Mouse (Mus musculus): ENCODE measurements around the gene Slc25a10. TPM values are rescaled to one million over a fixed set of nuclear protein-coding genes. Genes with fewer than 3 reads are reported as not detected.

The Slc25a10 gene
- total and polyA plus RNA-seq, 3 experiments, result 52.0 to 53.6 TPM; not detected in 1

- no peak for TF ChIP-seq MXI1 (IDR thresholded peaks at IDR 0.05; ENCODE audit: low read depth, low read length)
- no peak for TF ChIP-seq SIN3A (IDR thresholded peaks at IDR 0.05; ENCODE audit: low read length)
- TF ChIP-seq MAZ (IDR thresholded peaks at IDR 0.05; ENCODE audit: low read depth, low read length), result no peak
- TF ChIP-seq MYC (IDR thresholded peaks at IDR 0.05; ENCODE audit: low read depth, low read length), result no peak
- no peaks in the 10 kb centered on the region for H3K79me2 ChIP-seq (ENCODE audit: control insufficient read depth, insufficient read depth, low read length, poor library complexity)
- no peak overlapping the region for H3K9ac ChIP-seq (ENCODE audit: control insufficient read depth, low read depth, low read length, poor library complexity, severe bottlenecking)
- H3K9me3 ChIP-seq (replicated peaks; ENCODE audit: insufficient read depth, low read length), result no peaks in the 10 kb centered on the region
- H3K27ac ChIP-seq (ENCODE audit: control insufficient read depth, low read depth, low read length), result no peak overlapping the region
- no peaks in the 10 kb centered on the region; a peak in 1 of 4 replicates for H3K36me3 ChIP-seq (ENCODE audit: control insufficient read depth in 1 of 2, insufficient read depth in 2 of 2, low read length in 2 of 2)
- no peak overlapping the region for H3K4me3 ChIP-seq (ENCODE audit: control insufficient read depth in 1 of 2, insufficient read depth in 1 of 2, low read depth in 2 of 2, low read length in 2 of 2)
- no peaks in the 10 kb centered on the region for H3K27me3 ChIP-seq (ENCODE audit: control insufficient read depth in 1 of 2, insufficient read depth in 2 of 2, low read length in 2 of 2)
- peaks cover 0 to 10% of the 10 kb centered on the region in 2 experiments; a peak in 1 of 4 replicates for H3K4me1 ChIP-seq (ENCODE audit: control insufficient read depth in 1 of 2, insufficient read depth in 2 of 2, low read length in 2 of 2)
- DNase-seq (ENCODE audit: low read depth, low spot score), result peak; percentile 67
Measured at GRCm38 (mm10) chr11:120538955-120539284, 47.3 kb downstream of the Slc25a10 start.

- DNase-seq (ENCODE audit: low read depth, low spot score), result no peak
- Histone ChIP-seq H3K4me1 (ENCODE audit: control insufficient read depth in 1 of 2, insufficient read depth in 2 of 2, low read length in 2 of 2) (peaks cover 0 to 10% of the 10 kb centered on the region in 2 experiments; a peak in 1 of 4 replicates), H3K9ac (ENCODE audit: control insufficient read depth, low read depth, low read length, poor library complexity, severe bottlenecking) (no peak overlapping the region), H3K27ac (ENCODE audit: control insufficient read depth, low read depth, low read length) (no peak overlapping the region), H3K9me3 (replicated peaks; ENCODE audit: insufficient read depth, low read length) (no peaks in the 10 kb centered on the region), H3K36me3 (ENCODE audit: control insufficient read depth in 1 of 2, insufficient read depth in 2 of 2, low read length in 2 of 2) (no peaks in the 10 kb centered on the region; a peak in 1 of 4 replicates), H3K27me3 (ENCODE audit: control insufficient read depth in 1 of 2, insufficient read depth in 2 of 2, low read length in 2 of 2) (no peaks in the 10 kb centered on the region), H3K4me3 (ENCODE audit: control insufficient read depth in 1 of 2, insufficient read depth in 1 of 2, low read depth in 2 of 2, low read length in 2 of 2) (no peak overlapping the region), H3K79me2 (ENCODE audit: control insufficient read depth, insufficient read depth, low read length, poor library complexity) (no peaks in the 10 kb centered on the region)
- TF ChIP-seq GABPA (IDR thresholded peaks at IDR 0.05; ENCODE audit: low read depth, low read length) (no peak), CTCF (IDR thresholded peaks at IDR 0.05 in 2 of 3, conservative IDR thresholded peaks at IDR 0.05 in 1 of 3; ENCODE audit: control insufficient read depth in 1 of 3, insufficient read depth in 1 of 3, low read depth in 2 of 3, low read length in 3 of 3, poor library complexity in 1 of 3, severe bottlenecking in 1 of 3) (no peak), USF1 (IDR thresholded peaks at IDR 0.05; ENCODE audit: low read depth, low read length) (0 out of 2 replicates have a peak, but pooled peaks have one; percentile 9), BHLHE40 (IDR thresholded peaks at IDR 0.05; ENCODE audit: borderline replicate concordance, low read depth, low read length) (no peak), SMC3 (IDR thresholded peaks at IDR 0.05; ENCODE audit: low read depth, low read length) (no peak)
Measured at GRCm38 (mm10) chr11:120539285-120540014, 47.8 kb downstream of the Slc25a10 start.

DNA sequence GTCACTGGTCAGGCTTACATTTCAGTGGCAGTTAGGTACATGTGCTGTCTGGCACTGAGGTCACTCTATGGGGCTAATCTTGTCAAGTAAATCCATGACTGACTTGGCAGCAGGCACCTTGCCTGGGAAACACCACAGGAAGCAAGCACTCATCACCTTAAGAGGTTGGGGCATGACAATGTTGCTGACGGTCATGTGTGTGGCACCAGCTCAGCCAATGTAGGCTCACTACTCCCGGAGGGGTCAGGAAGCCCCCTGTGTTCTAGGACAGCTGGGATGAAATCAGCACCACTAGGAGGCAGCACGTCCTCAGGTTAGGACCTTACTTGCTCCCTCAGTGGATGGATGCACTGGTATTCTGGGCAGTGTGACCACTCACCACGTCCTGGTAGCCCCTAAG is 50.3 kb downstream of the Slc25a10 start:
- no peaks in the 10 kb centered on the region; a peak in 1 of 4 replicates for H3K36me3 ChIP-seq (ENCODE audit: control insufficient read depth in 1 of 2, insufficient read depth in 2 of 2, low read length in 2 of 2)

More for the DNA sequence above, 50.3 kb downstream of the Slc25a10 start:
- peak; percentile 46 for DNase-seq (ENCODE audit: low read depth, low spot score)
- no peaks in the 10 kb centered on the region for H3K9me3 ChIP-seq (replicated peaks; ENCODE audit: insufficient read depth, low read length)
- TF ChIP-seq POLR2AphosphoS5 (IDR thresholded peaks at IDR 0.05; ENCODE audit: borderline replicate concordance, low read depth, low read length), result no peak
- TF ChIP-seq MAX (IDR thresholded peaks at IDR 0.05; ENCODE audit: low read length), result 0 out of 2 replicates have a peak, but pooled peaks have one; percentile 10
- TF ChIP-seq MYC (IDR thresholded peaks at IDR 0.05; ENCODE audit: low read depth, low read length), result 0 out of 2 replicates have a peak, but pooled peaks have one; percentile 41
- TF ChIP-seq RAD21 (IDR thresholded peaks at IDR 0.05; ENCODE audit: low read depth, low read length), result peak; percentile 52
- TF ChIP-seq POLR2AphosphoS2 (IDR thresholded peaks at IDR 0.05; ENCODE audit: low read length), result no peak
- peak; percentile 39 to 63 (median 59); a peak in 5 of 6 replicates for TF ChIP-seq CTCF (IDR thresholded peaks at IDR 0.05 in 2 of 3, conservative IDR thresholded peaks at IDR 0.05 in 1 of 3; ENCODE audit: control insufficient read depth in 1 of 3, insufficient read depth in 1 of 3, low read depth in 2 of 3, low read length in 3 of 3, poor library complexity in 1 of 3, severe bottlenecking in 1 of 3)
- TF ChIP-seq CHD2 (IDR thresholded peaks at IDR 0.05; ENCODE audit: low read length), result no peak
- peak; percentile 13; the same call in 1 of the 2 replicates for TF ChIP-seq ZC3H11A (IDR thresholded peaks at IDR 0.05; ENCODE audit: low read depth, low read length)
- TF ChIP-seq UBTF (IDR thresholded peaks at IDR 0.05; ENCODE audit: borderline replicate concordance, insufficient read depth, low read depth, low read length), result no peak
- TF ChIP-seq BHLHE40 (IDR thresholded peaks at IDR 0.05; ENCODE audit: borderline replicate concordance, low read depth, low read length), result 0 out of 2 replicates have a peak, but pooled peaks have one; percentile 31
- TF ChIP-seq SMC3 (IDR thresholded peaks at IDR 0.05; ENCODE audit: low read depth, low read length), result peak; percentile 48
- H3K4me3 ChIP-seq (ENCODE audit: control insufficient read depth in 1 of 2, insufficient read depth in 1 of 2, low read depth in 2 of 2, low read length in 2 of 2), result no peak overlapping the region
- no peak overlapping the region for H3K27ac ChIP-seq (ENCODE audit: control insufficient read depth, low read depth, low read length)
- no peak overlapping the region for H3K9ac ChIP-seq (ENCODE audit: control insufficient read depth, low read depth, low read length, poor library complexity, severe bottlenecking)
- H3K27me3 ChIP-seq (ENCODE audit: control insufficient read depth in 1 of 2, insufficient read depth in 2 of 2, low read length in 2 of 2), result no peaks in the 10 kb centered on the region
- H3K4me1 ChIP-seq (ENCODE audit: control insufficient read depth in 1 of 2, insufficient read depth in 2 of 2, low read length in 2 of 2), result peaks cover 0 to 10% of the 10 kb centered on the region in 2 experiments; a peak in 1 of 4 replicates
- no peaks in the 10 kb centered on the region for H3K79me2 ChIP-seq (ENCODE audit: control insufficient read depth, insufficient read depth, low read length, poor library complexity)

All from MEL (cell line).